Mouse (Mus musculus) intestine, embryonic 16.5 days (tissue): ENCODE measurements at regions not wholly inside any gene's neighbourhood (a gene's known extent, or its start where the extent isn't known, plus 50 kb on each side); places are given as distances from the start of the nearest gene placed in this dataset.

ENCODE experiments used
- ATAC-seq: fragments of 200-750 bp; cut with Nextera tagmentation; 2 replicates; pipeline ENCODE4 v1.8.0; 2017; ENCODE audit warnings: moderate TSS enrichment, moderate library complexity
- H3K27ac ChIP-seq: fragments of 300-500 bp; sonication (generic); 2 replicates; pipeline ENCODE4 v1.5.1; 2014; ENCODE audit warnings: mild to moderate bottlenecking, low read length
- H3K27me3 ChIP-seq: fragments of 300-500 bp; sonication (generic); replicated peaks from 2 replicates; pipeline ENCODE4 v1.6.1; 2014; ENCODE audit warnings: low read length, control low read depth, mixed read lengths; ENCODE audit not compliant: control insufficient read depth, insufficient read depth
- H3K36me3 ChIP-seq: fragments of 300-500 bp; sonication (generic); 2 replicates; pipeline ENCODE4 v1.6.1; 2014; ENCODE audit warnings: low read length, control low read depth; ENCODE audit not compliant: control insufficient read depth, insufficient read depth
- H3K4me1 ChIP-seq: fragments of 300-500 bp; sonication (generic); 2 replicates; pipeline ENCODE4 v1.6.1; 2014; ENCODE audit warnings: low read length, control low read depth, mixed read lengths; ENCODE audit not compliant: control insufficient read depth, insufficient read depth
- H3K4me2 ChIP-seq: fragments of 300-500 bp; sonication (generic); 2 replicates; pipeline ENCODE4 v1.6.1; 2014; ENCODE audit warnings: low read depth, low read length, control low read depth
- H3K4me3 ChIP-seq: fragments of 300-500 bp; sonication (generic); 2 replicates; pipeline ENCODE4 v1.5.1; 2014; ENCODE audit warnings: mild to moderate bottlenecking, low read length
- H3K9ac ChIP-seq: fragments of 300-500 bp; sonication (generic); 2 replicates; pipeline ENCODE4 v1.6.1; 2014; ENCODE audit warnings: low read depth, low read length
- H3K9me3 ChIP-seq: fragments of 300-500 bp; sonication (generic); 2 replicates; pipeline ENCODE4 v1.6.1; 2016; ENCODE audit warnings: low read length, control low read depth; ENCODE audit not compliant: control insufficient read depth
- WGBS: fragments of 180-500 bp; shearing (Covaris S2); extraction: QIAGEN DNeasy Blood & Tissue Kit; methylation state at CpG from one replicate; pipeline ENCODE4 v1.1.7; 2014; 5-methylcytosine and 5-hydroxymethylcytosine counted together

DNA sequence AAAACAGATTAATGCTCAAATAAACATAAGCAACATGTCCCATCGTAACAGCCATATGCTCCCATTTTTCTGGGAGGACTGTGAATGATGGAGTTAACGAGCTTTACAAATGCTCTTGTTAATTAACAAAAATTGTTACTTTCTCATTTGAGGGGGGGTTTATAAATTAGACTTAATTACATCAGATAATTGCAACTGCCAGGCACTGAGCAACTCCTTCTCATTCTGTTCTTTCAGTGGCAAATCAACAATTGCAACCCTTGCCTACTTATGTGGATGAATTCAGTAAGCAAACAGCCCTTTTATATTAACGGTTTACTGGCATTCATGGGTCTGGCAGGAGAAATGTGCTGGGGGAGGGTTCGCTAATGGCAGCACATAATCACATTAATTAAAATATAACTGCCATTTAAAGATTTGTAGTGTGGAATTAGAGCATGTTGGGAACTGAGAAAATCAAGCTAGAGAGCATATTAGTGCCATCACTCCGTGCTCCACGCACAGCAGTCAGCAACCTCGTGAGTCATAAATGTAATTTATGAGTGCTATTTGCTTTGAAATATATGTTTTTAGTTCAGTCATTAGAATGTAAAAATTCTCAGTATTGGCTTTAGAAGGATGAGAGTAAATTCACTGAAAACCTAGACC, 266.9 kb upstream of the 1700008P02Rik start:
- no peak for ATAC-seq
- WGBS, result 74% methylated on average over 7 of the region's 7 CpGs

DNA sequence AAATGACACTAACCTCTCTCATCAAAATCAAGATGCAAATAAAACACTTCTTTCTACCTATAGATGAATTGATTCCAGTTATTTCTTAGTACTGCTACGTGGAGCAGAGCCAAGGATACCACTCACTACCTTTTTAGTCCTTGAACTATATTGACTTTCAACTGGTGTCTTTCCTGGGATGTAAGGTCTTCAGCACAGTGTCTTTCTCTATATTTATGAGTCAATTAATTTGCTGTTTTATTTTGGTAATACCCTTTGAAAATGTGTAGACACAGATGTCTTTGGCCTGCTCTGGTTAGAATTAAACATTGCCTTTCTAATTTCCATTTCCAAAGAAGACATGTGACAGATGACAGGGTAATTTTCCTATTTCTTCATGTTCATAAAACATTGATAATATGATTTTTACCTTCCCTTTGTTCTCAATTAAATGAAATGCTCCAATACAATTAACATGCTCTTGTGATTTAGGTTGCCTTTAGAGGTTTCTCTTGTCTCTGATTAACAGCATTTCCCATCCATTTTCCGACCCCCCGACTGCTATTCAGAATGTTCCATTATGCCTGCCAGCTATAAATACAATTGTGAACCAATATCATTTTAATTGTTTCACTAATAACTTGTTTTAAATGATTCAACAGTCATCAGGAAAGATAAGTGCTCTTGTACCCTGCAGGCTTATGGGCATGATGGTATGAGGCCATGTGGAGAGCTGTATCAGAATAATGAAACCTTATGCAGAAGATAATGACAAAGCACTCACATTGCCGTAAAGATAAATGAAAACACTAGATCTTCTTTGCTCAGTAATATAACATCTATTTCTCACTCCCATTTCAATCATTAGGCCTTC, 266.2 kb upstream of the 1700008P02Rik start:
- Histone ChIP-seq H3K4me3 (no peak overlapping the region), H3K9me3 (no peaks in the 10 kb centered on the region), H3K36me3 (no peaks in the 10 kb centered on the region), H3K27ac (no peak overlapping the region), H3K27me3 (no peaks in the 10 kb centered on the region), H3K4me1 (no peaks in the 10 kb centered on the region), H3K9ac (no peak overlapping the region), H3K4me2 (no peak overlapping the region)
- WGBS, result 74% methylated on average over 4 of the region's 4 CpGs
- no peak for ATAC-seq

More for the DNA sequence above, 266.9 kb upstream of the 1700008P02Rik start:
- Histone ChIP-seq H3K36me3 (no peaks in the 10 kb centered on the region), H3K4me3 (no peak overlapping the region), H3K9ac (no peak overlapping the region), H3K4me1 (no peaks in the 10 kb centered on the region), H3K4me2 (no peak overlapping the region), H3K9me3 (no peaks in the 10 kb centered on the region), H3K27me3 (no peaks in the 10 kb centered on the region), H3K27ac (no peak overlapping the region)

DNA sequence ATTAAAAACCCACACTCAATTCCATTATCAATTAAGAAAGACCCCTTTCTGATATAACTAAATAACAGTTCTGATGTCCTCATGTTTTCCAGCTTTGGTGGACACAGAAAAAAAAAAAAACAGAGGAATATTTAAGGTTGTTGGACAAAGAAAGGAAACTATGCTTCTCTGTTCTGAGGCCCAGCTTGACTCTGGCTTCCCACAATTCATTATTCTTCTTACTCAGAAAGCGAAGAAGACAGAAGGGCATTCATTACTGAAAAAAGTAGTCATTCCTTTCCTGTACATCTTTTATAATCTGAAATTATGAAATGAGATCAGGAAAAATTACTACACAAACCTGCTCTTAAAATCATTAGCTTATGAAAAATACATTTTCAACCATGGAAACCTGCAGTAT, 263.2 kb upstream of the 1700008P02Rik start:
- Histone ChIP-seq H3K4me1 (no peaks in the 10 kb centered on the region), H3K9me3 (no peaks in the 10 kb centered on the region), H3K9ac (no peak overlapping the region), H3K36me3 (no peaks in the 10 kb centered on the region), H3K27me3 (no peaks in the 10 kb centered on the region), H3K27ac (no peak overlapping the region), H3K4me3 (no peak overlapping the region), H3K4me2 (no peak overlapping the region)
- WGBS, result 76% methylated on average over 1 of the region's 1 CpGs
- no peak for ATAC-seq

DNA sequence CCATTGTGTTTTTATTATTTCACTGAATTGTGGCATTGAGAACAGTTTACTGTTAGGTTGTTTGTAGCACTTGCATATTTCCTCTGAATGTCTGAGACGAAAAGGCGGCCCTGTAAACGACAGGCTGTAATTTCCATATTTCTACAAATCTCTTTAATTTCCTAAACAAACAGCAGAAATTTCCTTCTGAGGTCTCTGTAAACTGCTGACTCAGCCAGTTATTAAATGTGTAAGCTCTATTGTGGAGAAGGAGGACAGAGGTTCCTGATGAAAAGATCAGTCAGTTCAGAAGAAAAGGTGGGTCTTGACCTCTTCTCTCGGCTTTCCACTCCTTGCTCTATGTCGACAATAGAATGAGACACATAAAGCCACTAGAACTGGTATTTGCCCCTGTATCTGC, 256.0 kb upstream of the 1700008P02Rik start:
- Histone ChIP-seq H3K4me1 (no peaks in the 10 kb centered on the region), H3K27ac (no peak overlapping the region), H3K9me3 (no peaks in the 10 kb centered on the region), H3K4me2 (no peak overlapping the region), H3K27me3 (no peaks in the 10 kb centered on the region), H3K9ac (no peak overlapping the region), H3K36me3 (no peaks in the 10 kb centered on the region), H3K4me3 (no peak overlapping the region)
- no peak for ATAC-seq
- WGBS, result 86% methylated on average over 5 of the region's 5 CpGs

DNA sequence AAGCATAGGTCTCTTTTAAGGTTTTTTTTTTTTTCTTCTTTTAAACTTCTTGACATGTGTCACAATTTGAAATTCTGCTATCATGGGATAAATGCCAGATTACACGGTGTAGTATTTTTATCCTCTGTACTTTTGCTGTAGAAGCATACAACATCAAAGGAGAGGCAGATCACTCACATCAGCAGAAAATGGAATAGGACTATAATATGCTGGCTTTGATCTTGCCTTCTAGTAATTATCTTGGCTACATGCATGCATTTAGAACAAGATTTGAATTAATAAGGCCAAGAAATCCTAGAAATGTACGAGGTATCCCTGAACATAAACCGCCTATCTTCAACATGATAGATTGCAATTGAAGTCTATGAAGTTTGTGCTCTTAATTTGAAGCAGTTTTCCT, 251.9 kb upstream of the 1700008P02Rik start:
- no peak overlapping the region for H3K4me3 ChIP-seq
- no peaks in the 10 kb centered on the region for H3K36me3 ChIP-seq
- no peaks in the 10 kb centered on the region for H3K27me3 ChIP-seq
- no peaks in the 10 kb centered on the region for H3K9me3 ChIP-seq
- H3K9ac ChIP-seq, result no peak overlapping the region
- no peak overlapping the region for H3K27ac ChIP-seq
- no peaks in the 10 kb centered on the region for H3K4me1 ChIP-seq
- ATAC-seq, result no peak
- H3K4me2 ChIP-seq, result no peak overlapping the region
- WGBS, result 76% methylated on average over 3 of the region's 3 CpGs

DNA sequence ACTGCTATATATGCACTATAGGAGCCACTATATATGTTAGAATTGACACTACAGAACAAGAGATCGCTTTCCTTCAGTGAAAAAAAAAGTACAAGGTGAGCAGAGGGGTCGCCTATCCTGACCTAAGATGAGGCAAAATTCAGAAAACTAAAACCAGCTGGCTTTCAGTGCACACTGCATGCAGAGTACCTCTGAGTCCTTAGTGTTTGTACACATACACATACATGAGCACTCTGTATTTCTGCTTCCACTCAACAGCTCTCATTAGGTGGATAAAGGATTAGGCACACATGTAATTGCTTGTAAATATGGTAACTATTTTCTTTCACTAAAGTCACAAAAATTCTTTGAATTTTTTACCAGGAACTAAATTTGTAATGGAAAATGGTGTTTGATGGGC, 251.5 kb upstream of the 1700008P02Rik start:
- Histone ChIP-seq H3K9ac (no peak overlapping the region), H3K4me3 (no peak overlapping the region), H3K9me3 (no peaks in the 10 kb centered on the region), H3K27ac (no peak overlapping the region), H3K4me1 (no peaks in the 10 kb centered on the region), H3K4me2 (no peak overlapping the region), H3K27me3 (no peaks in the 10 kb centered on the region), H3K36me3 (no peaks in the 10 kb centered on the region)
- ATAC-seq, result no peak
- WGBS, result 75% methylated on average over 2 of the region's 2 CpGs

DNA sequence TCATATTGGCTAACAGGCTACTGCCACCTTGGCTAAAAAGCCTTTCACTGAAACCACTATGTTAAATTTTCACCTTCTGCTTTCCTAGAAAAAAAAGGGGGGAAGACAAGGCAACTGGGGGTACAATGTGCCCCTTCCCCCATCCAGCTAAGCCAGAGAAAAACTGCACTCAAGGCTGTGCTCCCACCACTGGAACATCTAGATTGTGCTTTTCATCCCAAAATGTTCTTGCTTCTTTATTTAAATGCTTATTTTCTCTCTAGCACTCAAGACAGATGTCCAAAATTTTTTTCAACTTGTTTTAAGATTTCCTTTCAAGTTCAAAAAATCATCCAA, 245.9 kb upstream of the 1700008P02Rik start:
- Histone ChIP-seq H3K36me3 (no peaks in the 10 kb centered on the region), H3K4me1 (no peaks in the 10 kb centered on the region), H3K27ac (no peak overlapping the region), H3K4me3 (no peak overlapping the region), H3K9me3 (no peaks in the 10 kb centered on the region), H3K9ac (no peak overlapping the region), H3K27me3 (no peaks in the 10 kb centered on the region), H3K4me2 (no peak overlapping the region)
- ATAC-seq, result no peak

DNA sequence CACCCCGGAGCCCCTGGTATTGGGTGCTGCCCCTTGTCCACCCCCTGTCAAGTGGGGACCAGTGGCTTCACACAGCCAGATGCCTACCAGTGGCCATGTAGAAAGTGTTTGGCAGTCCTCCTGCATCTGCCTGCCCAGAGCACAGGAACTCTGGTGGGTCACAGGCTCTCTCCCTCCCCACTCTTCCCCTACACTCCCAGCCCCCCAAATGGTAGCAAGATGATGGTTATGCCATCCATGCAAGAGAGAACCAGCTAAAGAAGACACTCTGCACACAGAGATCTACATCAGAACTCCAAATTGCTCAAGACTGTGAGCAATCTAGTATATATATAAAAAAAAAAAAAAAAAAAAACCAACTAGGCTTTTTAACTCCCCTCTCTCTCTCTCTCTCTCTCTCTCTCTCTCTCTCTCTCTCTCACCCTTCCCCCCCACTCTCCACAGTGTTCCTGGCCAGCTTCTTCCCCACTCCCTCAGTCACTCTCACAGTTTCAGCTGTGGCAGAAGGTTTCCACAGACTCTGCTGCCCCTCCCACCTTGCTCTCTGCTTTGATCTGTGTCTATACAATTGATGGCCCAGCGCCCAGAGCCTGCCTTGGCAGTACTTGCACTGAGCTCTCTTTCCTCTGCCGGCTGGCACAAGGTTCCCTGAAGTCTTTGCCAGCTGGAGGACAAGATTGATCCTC, 245.4 kb upstream of the 1700008P02Rik start:
- Histone ChIP-seq H3K27ac (no peak overlapping the region), H3K9ac (no peak overlapping the region), H3K4me1 (no peaks in the 10 kb centered on the region), H3K4me3 (no peak overlapping the region), H3K9me3 (no peaks in the 10 kb centered on the region), H3K27me3 (no peaks in the 10 kb centered on the region), H3K4me2 (no peak overlapping the region), H3K36me3 (no peaks in the 10 kb centered on the region)
- ATAC-seq, result no peak
- 73% methylated on average over 3 of the region's 3 CpGs for WGBS

DNA sequence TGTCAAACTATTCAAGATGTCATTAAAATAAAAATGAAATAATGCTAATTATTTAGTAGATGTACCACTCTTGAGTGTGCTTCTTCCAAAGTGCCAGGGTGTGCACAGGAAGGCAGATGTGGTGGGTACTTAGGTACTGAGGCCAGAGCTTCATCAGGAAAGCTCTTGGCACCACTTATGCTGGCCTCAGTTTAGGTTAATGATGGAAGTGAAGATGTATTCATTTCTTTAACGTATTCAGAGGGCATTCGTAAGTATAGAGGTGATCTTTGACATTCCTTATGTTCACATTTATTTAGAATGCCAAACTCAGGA, 239.6 kb upstream of the 1700008P02Rik start:
- no peak overlapping the region for H3K9ac ChIP-seq
- ATAC-seq, result no peak
- WGBS, result 80% methylated on average over 2 of the region's 2 CpGs

More for the DNA sequence above, 239.6 kb upstream of the 1700008P02Rik start:
- H3K4me1 ChIP-seq, result no peaks in the 10 kb centered on the region
- H3K36me3 ChIP-seq, result no peaks in the 10 kb centered on the region
- no peaks in the 10 kb centered on the region for H3K9me3 ChIP-seq
- H3K4me2 ChIP-seq, result no peak overlapping the region
- no peaks in the 10 kb centered on the region for H3K27me3 ChIP-seq
- no peak overlapping the region for H3K27ac ChIP-seq
- no peak overlapping the region for H3K4me3 ChIP-seq
